Mouse (Mus musculus) retina, embryonic 14.5 days (tissue): ENCODE measurements around the gene Atg4b.
"Not testable (repeated sequence)": the region's sequence is repeated elsewhere in the genome, so short reads cannot be mapped to it uniquely, and the experiment has no call there.

Experiments
- DNase-seq: peaks from one replicate; pipeline ENCODE4 v3.0.0-alpha.2; 2015; ENCODE audit warnings: low spot score

Atg4b gene

DNA sequence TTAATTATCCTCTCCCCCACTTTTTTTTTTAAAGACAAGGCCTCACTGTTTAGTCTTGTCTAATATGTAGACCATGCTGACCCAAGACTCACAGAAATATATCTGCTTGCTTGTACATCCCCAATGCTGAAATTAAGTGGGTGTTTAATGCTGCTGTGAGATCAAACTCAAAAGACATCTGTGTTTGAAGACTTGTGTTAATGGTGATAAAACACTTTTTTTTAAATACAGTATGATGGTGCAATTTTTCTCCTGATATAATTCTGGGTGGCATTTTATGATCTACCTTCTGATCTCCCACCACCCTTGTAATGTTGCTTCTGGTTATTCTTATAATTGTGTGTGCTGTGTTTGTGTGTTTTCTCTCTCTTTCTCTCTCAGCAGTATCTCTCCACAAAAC lies 4.9 kb downstream of the Atg4b start:
- no peak for DNase-seq

DNA sequence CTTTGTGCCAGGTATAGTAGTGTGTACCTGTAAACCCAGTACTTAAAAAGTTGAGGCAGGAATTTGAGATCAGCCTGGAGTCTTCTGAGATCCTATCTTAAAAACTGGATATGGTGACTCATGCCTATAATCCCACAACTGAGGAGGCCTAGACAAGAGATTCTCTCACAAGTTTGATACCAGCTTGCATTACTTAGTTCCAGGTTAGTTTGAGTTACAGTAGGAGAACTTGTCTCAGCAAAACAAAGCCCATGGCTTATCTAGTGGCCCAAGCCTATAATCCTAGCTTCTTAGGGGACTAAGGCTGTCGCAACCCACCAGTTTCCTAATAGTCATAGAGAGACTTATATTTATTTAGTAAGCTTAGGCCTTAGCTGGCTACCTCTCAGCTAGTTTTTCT lies 8.8 kb downstream of the Atg4b start:
- no peak for DNase-seq

DNA sequence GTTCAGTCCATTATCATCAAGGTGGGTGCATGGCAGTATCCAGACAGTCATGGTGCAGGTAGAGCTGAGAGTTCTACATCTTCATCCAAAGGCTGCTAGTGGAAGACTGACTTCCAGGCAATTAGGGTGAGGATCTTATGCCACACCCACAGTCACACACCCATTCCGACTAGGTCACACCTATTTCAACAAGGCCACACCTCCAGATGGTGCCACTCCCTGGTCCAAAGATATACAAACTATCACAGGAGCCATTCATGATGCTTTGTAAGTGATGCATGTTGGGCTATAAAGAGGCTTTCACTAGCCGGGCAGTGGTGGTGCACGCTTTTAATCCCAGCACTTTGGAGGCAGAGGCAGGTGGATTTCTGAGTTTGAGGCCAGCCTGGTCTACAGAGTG lies 12.2 kb downstream of the Atg4b start:
- not testable (repeated sequence) for DNase-seq

DNA sequence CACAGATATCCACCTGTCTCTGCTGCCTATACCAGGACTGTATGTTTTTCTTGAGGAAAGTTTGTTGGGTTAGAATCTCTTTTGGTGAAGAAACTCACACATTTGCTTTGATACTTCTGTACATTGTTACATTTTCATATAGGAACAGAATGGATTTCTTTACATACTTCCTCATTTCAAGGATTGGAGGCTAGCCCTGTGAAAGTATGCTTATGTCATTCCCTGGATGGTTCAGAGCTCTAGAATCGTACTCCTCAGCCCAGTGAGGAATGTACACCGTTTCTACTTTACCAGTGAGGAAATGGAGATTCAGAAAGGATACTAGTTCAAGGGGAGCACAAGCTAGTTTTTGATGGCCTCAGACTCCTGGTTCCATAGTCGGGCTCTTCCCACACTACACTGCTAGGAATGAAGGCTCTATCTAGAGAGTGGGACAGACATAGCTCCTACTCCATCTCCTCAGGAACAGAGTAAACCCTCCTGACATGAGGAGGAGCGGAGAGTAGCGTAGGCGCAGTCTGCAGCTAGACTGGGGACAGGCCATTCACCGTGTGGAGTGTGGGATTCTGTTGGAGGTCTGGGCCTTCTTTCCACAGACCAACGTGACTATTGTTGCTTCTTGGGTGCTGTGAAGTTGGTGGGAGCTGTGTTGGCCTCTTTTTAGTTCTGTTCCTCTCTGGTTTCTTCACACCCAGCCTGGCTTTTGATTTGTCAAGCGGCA lies 13.7 kb downstream of the Atg4b start:
- no peak for DNase-seq

DNA sequence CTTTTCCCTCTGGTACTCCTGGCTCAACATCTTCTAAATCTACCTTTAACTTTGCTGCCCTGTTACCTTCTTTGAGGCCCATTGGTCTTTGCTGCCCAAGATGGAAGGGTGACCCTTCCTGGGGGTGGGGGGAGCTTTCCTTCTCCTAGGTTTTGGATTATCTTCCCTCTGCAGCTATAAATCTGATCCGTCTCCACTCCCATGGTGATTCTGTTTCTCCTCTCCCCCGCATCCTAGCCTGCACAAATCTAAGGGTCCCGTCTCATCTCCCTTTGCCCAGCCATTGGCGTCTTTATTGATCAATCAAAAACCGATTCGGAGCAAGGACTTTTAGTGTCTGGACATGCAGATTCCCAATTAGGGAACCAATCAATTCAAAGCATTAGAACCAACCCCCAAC lies 16.3 kb downstream of the Atg4b start:
- DNase-seq: no peak

DNA sequence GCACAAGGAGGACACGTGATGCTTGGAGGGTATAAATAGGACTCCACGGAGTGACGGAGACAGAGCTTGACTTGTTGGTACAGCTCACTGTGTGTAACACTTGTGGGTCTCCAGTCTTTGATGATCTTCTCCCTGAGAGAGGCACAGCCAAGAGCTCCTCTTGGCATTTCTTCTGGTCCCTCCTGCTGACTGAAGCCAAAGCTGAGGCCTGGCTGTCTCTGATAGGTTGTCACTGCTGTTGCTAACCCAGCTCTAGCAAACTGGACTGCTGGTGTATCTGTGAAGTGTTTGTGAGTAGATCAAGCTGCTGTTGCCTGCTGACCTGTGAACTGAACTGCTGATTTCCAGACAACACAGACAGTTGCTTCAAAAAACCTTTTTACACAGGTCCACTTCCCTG lies 18.6 kb downstream of the Atg4b start:
- DNase-seq: no peak

DNA sequence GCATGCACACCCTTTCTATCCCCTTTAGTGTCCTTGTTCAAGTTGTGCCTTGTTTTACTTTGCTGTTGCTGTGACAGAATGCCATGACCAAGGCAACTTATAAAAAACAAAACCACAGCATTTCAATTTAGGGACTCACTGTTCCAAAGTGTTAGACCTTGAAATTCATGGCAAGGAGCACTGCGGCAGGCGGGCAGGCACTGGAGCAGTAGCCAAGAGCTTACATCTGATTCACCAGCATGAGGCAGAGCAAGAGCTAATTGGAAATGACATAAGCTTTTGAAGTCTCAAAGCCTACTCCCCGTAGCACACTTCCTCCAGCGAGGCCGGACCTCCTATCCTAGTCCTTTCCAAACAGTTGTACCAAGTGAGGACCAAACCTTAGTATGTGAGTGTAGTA lies 25.4 kb downstream of the Atg4b start:
- no peak for DNase-seq

DNA sequence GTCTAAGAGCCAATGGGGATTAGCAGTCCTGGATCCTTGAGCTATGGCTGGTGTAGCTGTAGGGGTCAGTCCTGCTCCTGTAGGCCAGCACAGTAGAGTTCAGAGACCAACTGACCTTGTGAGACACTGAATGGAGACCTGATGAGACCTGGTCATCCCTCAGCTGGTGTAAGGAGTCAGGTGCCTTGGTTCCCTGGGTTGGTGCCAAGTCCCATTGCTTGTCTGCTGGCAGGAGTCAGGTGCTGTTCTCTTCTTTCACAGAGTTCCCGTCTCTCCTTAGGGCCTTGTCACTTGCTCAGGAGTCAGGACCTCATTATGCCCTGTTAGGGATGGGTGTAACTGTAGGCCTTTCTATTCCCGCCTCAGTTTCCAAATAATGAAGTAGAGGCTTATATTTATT lies 35.6 kb downstream of the Atg4b start:
- DNase-seq: no peak

DNA sequence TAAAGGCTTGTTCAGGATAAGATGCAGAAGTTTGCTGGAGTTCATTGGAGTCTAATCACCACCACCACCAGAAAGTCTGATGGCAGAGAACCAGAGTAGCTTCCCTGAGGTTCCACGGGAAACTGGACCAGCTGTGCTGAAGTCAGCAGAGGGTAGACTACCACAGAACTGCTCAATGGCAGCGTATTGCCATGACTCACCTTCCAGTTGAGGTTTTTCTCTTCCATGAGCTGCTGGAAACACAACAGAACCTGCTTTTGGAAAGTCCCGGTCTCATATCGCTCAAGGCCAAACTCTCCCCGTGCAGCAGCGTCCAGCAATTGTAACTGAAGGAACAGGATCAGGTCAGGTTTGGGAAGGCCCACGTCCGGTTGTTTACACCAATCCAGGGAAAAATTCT lies 43.2 kb downstream of the Atg4b start:
- no peak for DNase-seq

DNA sequence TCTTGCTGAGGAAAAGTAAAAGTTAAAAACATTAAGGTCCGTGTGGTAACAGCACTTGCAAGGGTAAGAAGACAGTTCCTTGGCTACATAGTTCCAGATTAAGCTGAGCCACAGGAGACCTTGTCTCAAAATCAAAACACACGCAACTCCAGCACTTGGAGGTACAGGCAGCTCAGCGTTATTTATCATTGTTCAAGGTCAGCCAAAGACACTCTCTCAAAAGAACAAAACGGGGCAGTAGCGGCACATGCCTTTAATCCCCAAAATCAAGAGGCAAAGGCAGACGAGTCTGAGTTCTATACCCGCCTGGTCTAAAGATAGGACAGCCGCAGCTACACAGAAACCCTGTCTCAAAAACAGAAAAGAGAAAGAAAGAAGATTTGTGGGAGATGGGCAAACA lies 44.6 kb downstream of the Atg4b start:
- no peak for DNase-seq

DNA sequence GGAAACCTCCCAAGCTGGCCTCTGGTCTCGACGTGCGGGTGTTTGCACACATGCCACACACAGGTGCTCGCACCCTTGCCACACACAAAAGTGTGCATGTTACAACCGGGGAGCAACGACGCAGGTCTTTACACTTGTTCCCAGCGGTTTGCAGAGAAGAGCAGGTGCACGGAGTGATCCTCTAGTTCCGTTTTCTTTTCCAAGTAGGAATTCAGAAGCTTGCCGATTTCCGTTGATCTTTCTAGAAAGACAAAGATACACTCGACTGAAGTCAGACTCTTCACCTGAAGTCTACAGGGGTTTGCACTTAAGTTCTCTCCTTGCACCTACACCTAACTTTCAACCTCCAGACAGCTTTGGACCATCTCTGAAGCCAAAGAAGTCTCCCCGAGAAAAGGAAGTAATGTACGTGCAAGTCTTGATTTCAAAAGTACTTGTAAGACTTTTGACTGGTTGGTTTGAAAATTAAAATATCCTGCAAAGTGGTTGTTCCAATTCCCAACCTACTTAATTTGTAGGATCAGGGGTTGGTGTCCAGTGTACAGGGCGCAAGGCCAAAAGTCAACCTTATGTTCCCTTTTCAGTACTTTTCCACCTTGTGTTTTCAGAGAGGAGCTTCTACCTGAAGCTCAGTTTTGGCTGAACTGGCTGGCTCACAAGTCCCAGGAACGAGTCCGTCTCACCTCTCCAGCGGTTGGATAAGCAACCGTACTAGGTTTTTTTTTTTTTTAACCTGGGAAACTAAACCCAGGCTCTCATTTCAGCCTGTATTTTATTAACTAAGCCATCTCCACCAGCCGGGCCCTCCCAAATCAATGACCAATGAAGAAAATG lies 49.6 kb downstream of the Atg4b start:
- DNase-seq: no peak

DNA sequence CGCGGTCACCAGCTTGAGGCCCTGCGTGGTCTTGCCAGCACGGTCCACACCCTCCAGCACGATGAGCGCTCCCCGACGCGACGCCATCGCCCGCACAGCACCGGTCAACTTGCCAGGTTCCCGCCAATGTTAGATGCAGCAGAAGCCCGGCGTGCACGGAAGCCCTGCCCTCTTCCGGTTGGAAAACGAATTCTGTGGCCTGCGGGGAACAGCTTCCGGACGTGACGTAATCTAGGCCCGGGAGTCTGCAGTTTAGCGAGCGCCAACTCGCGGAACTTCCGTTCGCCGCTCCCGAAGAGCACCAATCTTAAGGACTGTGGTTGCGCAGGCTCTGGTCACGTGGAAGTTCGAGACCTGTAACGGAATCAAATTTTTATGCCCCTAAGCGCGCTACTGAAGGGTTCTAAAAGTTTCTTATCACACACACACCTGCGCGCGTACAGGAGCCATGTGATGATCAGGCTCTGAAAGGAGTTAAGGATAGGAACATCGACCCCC lies 50.5 kb downstream of the Atg4b start, which contains the start of gene Dtymk:
Gene Dtymk (minus strand): TSS at position 194 of the 498 bp plus-strand sequence.
- DNase-seq: peak; percentile 94

DNA sequence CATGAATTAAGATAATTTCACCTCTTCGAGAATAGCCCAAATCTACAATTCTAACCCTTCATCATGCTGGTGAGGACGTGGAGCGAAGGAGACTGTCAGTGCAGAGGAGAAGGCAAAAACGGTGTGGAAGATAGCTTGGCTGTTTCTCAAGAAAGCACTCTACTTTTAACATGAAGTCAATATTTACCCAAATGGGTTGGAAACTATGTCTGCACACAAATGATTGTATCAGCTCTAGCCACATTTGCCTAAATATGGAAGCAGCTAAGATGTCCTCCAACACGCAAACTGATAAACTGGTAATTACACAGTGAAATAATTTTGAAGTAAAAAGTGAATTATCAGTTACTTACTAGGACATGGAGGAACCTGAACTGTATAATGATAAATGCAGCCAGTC lies 51.5 kb downstream of the Atg4b start:
- DNase-seq: no peak

DNA sequence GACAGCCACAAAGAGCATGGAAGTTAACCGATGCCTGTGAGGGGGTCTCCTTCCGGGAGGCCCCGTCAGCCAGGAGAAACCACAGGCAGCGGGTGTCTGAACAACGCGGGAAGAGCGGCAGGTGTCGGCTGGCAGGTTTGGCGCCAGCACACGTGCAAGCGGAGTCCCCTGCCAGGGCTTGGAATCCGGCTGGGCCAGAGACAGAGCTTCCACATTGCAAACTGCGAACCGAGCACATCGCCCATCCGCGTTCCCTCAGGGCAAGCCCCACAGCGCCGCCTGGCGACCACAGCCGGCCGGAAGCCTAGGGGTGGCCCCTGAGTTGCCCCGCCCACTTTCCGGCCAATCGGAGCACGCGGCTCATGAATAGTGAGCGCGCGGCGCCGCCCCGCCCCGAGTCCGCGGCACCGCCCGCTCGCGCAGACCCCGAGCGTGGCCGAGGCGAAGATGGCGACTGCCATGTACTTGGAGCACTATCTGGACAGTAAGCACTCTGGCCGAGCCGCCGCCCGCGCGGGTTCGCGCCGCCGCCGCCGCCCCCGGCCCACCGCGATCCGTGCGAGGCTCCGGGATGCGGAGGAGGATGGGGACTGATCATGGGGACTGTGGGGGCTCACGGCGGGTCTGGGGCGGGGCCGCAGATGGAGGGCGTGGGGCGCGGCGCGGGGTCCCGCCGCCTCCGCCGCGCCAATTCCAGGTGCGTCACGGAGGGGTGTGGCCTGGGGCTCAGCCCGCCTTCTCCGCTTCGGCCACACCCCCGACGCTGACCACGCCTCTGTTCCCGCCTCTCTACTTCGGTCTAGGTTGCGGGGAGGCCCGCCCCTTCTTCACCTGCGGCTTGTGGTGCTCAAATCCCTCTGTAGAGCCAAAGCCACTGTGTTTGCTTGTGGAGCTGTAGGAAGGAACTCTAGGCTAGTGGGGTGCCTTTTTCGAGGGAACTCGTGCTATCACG lies 52.5 kb downstream of the Atg4b start, which contains the start of gene Ing5:
Gene Ing5 (plus strand): TSS at position 410 of the 952 bp plus-strand sequence.
- peak; percentile 98 for DNase-seq

DNA sequence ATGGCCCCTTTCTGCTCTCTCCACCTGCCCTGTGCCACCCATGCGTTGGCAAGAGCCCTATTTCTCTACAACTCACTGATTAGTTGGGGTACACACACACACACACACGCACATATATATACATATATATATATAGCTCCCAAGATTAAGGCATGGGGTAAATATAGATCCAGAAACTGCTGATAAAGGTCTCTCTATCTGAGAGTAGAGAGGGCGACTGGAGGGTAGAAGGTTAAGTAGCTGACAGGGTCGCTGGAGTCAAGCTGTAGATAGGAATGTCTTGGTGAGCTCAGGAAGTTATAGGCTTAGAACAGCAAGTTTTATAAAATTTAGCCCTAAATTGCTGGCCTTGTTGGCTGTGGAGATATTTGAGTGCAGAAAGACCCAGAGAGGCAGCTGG lies 53.5 kb downstream of the Atg4b start:
- no peak for DNase-seq

DNA sequence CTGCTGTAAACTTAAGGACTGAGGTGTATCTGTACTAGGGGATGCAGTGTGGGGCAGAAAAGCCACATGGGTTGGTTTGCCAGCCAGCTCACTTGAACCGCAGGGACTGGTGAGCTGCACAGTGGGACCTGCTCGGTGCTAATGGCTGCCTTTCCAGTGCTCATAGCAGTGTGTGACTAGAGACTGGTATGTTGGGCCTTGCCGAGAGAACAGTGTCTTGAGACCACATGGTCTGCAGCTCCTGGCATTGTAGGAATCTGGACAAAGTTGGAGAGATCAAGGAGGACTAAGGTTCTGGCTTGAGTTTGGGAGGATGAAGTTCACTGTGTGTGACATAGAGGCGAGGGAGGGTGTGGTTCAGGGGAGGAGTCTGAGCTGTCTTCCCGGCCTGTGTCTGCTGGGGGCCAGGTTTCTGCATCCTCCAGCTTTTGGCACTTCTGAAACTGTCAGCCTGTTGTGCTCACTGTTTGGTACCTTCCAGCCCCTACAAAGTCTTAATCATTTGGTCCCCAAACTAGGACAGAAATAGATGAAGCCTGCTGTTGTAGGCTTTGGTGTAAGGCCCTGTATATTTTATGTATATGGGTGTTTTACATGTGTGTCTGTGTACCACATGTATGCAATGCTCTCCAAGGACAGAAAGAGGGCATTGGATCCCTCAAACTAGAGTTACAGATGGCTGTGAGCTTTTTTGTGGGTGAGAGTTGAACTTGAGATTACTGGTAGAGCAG lies 54.1 kb downstream of the Atg4b start:
- DNase-seq: no peak

DNA sequence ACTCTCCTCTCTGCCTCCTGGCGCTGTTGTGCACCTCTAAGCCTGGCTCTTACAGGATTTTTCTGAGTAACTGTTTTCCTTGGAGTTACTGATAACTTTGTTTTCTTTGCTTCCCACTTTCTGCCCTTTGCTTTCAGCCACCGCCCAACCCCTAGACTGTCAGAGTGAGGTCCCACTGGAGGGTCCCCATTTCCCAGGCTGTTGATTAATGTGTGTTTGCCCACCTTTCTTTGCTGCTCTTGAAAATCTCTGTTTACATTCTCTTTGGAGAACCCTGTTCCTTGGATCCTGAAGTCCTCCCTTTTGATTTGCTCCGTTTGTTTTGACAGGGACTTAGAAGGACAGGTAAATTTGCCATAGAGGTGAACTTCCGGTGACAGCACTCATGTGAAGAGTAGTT lies 57.6 kb downstream of the Atg4b start:
- DNase-seq: no peak

DNA sequence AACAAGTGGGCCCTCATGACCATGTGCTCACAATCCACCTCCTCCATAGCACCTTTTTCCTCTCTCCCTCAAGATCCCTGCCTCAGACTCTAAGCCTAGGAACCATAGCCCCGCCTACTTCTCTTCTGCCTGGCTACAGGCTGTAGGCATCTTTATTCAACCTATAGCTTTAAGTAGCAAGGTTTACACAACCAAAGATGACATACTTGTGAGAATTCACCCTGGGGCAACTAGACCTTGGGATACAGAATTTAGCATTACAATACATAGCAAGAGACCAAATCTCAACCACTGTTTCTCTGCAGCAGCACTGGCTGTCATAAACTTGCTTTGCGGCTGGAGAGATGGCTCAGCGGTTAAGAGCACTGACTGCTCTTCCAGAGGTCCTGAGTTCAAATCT lies 58.7 kb downstream of the Atg4b start:
- DNase-seq: no peak

DNA sequence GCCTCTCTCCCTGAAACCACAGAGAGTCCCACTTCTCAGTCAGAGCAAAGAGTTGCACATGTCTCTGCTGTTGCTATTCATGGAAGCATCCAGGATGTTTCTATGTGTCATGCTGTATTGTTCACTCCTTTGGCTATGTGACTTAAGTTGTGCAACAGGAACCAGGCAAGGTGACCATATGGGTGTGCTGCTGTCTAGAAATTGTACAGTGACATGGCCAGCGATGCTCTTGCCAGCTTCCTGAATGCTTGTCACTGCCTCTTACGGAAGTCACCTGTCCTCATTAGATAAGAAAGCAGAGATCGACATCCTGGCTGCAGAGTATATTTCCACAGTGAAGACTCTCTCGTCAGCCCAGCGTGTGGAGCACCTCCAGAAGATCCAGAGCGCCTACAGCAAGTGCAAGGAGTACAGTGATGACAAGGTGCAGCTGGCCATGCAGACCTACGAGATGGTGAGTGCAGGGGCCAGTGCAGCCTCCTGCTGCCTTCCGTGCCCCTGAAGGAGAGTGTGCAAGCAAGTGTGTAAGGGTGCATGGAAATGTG lies 60.3 kb downstream of the Atg4b start:
- no peak for DNase-seq

DNA sequence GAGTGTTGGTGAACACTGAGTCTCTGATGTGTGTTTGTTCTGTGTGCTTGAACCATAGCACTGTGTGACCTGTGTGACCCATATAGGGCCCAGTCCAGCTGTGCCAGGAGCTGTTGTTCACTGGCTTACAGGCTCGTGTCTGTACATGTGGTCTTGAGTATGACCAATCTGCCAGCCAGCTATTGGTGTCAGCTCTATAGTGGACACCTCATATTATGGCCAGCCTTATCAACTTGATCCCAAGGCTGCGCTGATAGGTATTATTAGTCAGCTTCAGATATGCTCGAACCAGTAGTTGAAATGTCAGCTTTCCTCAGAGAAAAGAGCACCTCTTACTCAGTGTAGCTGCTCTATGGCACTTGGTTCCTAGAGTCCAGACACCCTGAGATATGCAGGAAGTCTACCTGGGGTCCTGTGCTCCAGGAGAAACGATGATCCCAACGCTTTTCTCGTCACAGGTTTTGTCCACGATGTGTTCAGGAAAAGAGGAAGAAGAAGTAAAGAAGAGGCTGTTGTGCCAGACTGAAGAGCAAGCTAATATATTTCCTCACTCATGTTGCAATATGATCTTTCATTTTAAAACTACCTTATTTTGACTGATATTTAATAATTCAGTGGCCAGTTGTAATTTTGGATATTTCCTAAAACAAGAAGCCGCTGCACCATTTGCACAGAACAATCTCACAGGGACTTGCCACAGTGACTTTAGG lies 66.7 kb downstream of the Atg4b start:
- no peak for DNase-seq
